Mouse (Mus musculus) small intestine, adult 2 months (tissue): ENCODE results near the gene Pcgf2.

Source experiments
- CTCF ChIP-seq: fragments of 200-500 bp; IDR thresholded peaks from 2 replicates; pipeline ENCODE4 v1.5.1; 2012; ENCODE audit warnings: low read depth, mild to moderate bottlenecking, control low read depth, inconsistent platforms, low read length, moderate library complexity, mixed read lengths; ENCODE audit not compliant: insufficient replicate concordance, insufficient read length; ENCODE audit errors: extremely low read depth
- POLR2A ChIP-seq: fragments of 200-500 bp; IDR thresholded peaks from 2 replicates; pipeline ENCODE4 v1.6.1; 2012; ENCODE audit warnings: low read depth, mild to moderate bottlenecking, control low read depth, inconsistent platforms, low read length, moderate library complexity

GRCm38 (mm10) chr11:97680430-97680829 lies 19.9 kb downstream of the Pcgf2 start:
- TF ChIP-seq CTCF (no peak), POLR2A (no peak)
